Mouse (Mus musculus) midbrain, postnatal 0 days (tissue): ENCODE results near the gene Cbx2. TPM values are rescaled to one million over a fixed set of nuclear protein-coding genes. Genes with fewer than 3 reads are reported as not detected.

Experiments used
- ATAC-seq: fragments of 200-750 bp; cut with Nextera tagmentation; 2 replicates; pipeline ENCODE4 v1.8.0; 2017; ENCODE audit warnings: moderate number of reproducible peaks, mild to moderate bottlenecking, moderate TSS enrichment, moderate library complexity; ENCODE audit not compliant: low FRiP score
- DNase-seq: peaks from one replicate; pipeline ENCODE4 v3.0.0-alpha.2; 2015; ENCODE audit warnings: low spot score
- H3K27ac ChIP-seq: fragments of 300-500 bp; sonication (generic); 2 replicates; pipeline ENCODE4 v1.5.1; 2014; ENCODE audit warnings: low read depth, mild to moderate bottlenecking, low read length, mixed read lengths
- H3K27me3 ChIP-seq: fragments of 300-500 bp; sonication (generic); 2 replicates; pipeline ENCODE4 v1.6.1; 2014; ENCODE audit warnings: low read length, control low read depth, mixed read lengths; ENCODE audit not compliant: insufficient read depth
- H3K36me3 ChIP-seq: fragments of 300-500 bp; sonication (generic); 2 replicates; pipeline ENCODE4 v1.6.1; 2014; ENCODE audit warnings: low read length, control low read depth, mixed read lengths; ENCODE audit not compliant: insufficient read depth
- H3K4me1 ChIP-seq: fragments of 300-500 bp; sonication (generic); 2 replicates; pipeline ENCODE4 v1.6.1; 2014; ENCODE audit warnings: mild to moderate bottlenecking, control low read depth, antibody characterized with exemption, low read length, mixed read lengths; ENCODE audit not compliant: insufficient read depth
- H3K4me2 ChIP-seq: fragments of 300-500 bp; sonication (generic); 2 replicates; pipeline ENCODE4 v1.6.1; 2014; ENCODE audit warnings: low read depth, mild to moderate bottlenecking, low read length, mixed read lengths; ENCODE audit not compliant: poor library complexity, severe bottlenecking
- H3K4me3 ChIP-seq: fragments of 300-500 bp; sonication (generic); 2 replicates; pipeline ENCODE4 v1.5.1; 2014; ENCODE audit warnings: low read depth, mild to moderate bottlenecking, low read length, moderate library complexity
- H3K9ac ChIP-seq: fragments of 300-500 bp; sonication (generic); replicated peaks from 2 replicates; pipeline ENCODE4 v1.6.1; 2014; ENCODE audit warnings: mild to moderate bottlenecking, low read length, moderate library complexity, mixed read lengths; ENCODE audit not compliant: poor library complexity, severe bottlenecking
- H3K9me3 ChIP-seq: fragments of 300-500 bp; sonication (generic); 2 replicates; pipeline ENCODE4 v1.6.1; 2016; ENCODE audit warnings: low read length, control low read depth
- CTCF ChIP-seq: IDR thresholded peaks from 2 replicates; pipeline ENCODE4 v1.5.1; 2016; ENCODE audit warnings: antibody characterized with exemption, mild to moderate bottlenecking
- WGBS: fragments of 180-500 bp; shearing (Covaris S2); extraction: QIAGEN DNeasy Blood & Tissue Kit; methylation state at CpG from one replicate; pipeline ENCODE4 v1.1.7; 2014; 5-methylcytosine and 5-hydroxymethylcytosine counted together
- polyA plus RNA-seq: library from polyadenylated mRNA; unstranded; fragments of >200 nt; fragmentation: Nextera tagmentation; extraction: Ambion mirVana; gene quantifications from 2 replicates; pipeline ENCODE4 v1.2.1, GENCODE M21; 2015
- total RNA-seq: library from RNA; depleted of rRNA; stranded (reverse); fragments of >200 nt; gene quantifications from 2 replicates; pipeline ENCODE4 v1.2.3, GENCODE M21; 2014

Cbx2 gene
- total and polyA plus RNA-seq, 2 experiments from 2014 or later, result 6.7 to 10.6 TPM

DNA sequence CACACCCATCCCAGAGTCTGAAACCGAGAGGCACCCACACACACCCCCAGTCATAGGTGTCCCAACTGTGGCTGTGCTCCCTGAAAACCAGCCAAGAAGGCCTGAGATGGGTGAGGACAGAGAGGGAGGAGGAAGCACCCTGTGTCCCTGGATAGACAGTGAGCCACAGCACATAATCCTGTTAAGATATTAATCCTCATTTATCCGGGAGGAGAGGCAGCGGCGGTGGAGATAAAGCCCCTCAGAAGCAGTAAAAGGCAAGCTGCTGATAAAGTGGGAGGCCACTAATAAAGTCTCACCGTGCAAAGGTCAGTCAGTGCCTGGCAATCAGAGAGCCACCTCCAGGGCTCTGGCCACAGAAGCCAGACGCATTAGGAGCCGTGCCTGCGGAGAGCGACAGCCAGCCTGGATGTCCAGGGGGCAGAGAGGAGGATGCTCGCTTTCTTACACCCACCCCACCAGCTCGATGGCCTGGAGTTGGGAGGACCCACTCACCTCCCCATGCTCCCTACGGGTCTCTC lies 40.1 kb upstream of the Cbx2 start:
- Histone ChIP-seq H3K27me3 (no peaks in the 10 kb centered on the region), H3K9me3 (no peaks in the 10 kb centered on the region), H3K27ac (no peak overlapping the region), H3K4me3 (no peak overlapping the region), H3K9ac (no peak overlapping the region), H3K36me3 (no peaks in the 10 kb centered on the region), H3K4me1 (no peaks in the 10 kb centered on the region), H3K4me2 (no peak overlapping the region)
- WGBS, result 35% methylated on average over 12 of the region's 12 CpGs
- TF ChIP-seq CTCF, result no peak
- DNase-seq, result no peak
- ATAC-seq, result no peak

DNA sequence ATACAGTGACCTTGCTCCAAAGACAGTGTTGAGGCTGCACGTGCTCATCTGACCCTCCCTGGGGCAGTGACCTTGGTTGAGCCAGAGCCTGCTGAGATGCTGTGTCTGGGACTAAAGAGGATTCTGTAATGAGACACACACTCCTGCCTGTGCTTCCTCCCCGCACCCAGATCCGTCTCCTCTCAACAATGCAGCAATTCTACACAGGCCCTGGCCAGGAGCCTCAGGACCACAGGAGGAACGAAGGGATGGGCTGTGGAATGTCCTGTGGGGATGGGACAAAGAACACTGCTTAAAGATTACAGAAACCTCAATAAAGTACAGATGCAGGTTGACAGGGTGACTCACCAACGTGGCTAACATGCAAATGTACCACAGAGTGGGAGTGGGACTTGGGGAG lies 37.2 kb upstream of the Cbx2 start:
- H3K36me3 ChIP-seq, result no peaks in the 10 kb centered on the region
- no peak overlapping the region for H3K4me2 ChIP-seq
- no peaks in the 10 kb centered on the region for H3K9me3 ChIP-seq
- no peaks in the 10 kb centered on the region for H3K4me1 ChIP-seq
- no peak for DNase-seq
- no peak for TF ChIP-seq CTCF
- no peaks in the 10 kb centered on the region for H3K27me3 ChIP-seq
- no peak overlapping the region for H3K27ac ChIP-seq
- no peak for ATAC-seq
- no peak overlapping the region for H3K9ac ChIP-seq
- H3K4me3 ChIP-seq, result no peak overlapping the region
- 47% methylated on average over 5 of the region's 5 CpGs for WGBS

DNA sequence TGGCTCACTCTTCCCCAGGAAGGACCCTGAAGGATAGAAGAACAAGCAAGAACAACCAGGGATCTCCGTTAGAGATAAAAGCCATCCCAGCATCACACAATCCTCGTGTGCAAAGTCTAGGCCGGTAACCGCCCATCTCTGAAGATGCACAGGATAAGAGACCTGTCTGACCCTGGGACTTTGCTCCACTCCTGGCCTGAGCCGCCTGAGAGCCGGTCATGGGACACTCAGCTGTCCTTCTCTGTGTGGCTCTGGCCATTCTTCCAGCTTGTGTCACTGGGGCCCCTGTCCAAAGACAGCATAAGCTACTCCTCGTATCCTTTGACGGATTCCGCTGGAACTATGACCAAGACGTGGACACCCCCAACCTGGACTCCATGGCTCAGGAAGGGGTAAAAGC lies 34.8 kb upstream of the Cbx2 start, which contains the start of gene Enpp7:
Enpp7 (plus strand) TSS at position 190 of the 400 bp plus-strand sequence.
- no peak within 1 kb of the TSS for H3K4me2 ChIP-seq
- no peaks in the 10 kb centered on the region for H3K36me3 ChIP-seq
- H3K27ac ChIP-seq, result no peak within 1 kb of the TSS
- ATAC-seq, result no peak
- DNase-seq, result no peak
- no peak for TF ChIP-seq CTCF
- H3K4me3 ChIP-seq, result no peak within 1 kb of the TSS
- 94% methylated on average over 10 of the region's 10 CpGs for WGBS
- H3K9ac ChIP-seq, result no peak within 1 kb of the TSS
- no peaks in the 10 kb centered on the region for H3K27me3 ChIP-seq
- H3K9me3 ChIP-seq, result no peaks in the 10 kb centered on the region
- no peaks in the 10 kb centered on the region for H3K4me1 ChIP-seq

DNA sequence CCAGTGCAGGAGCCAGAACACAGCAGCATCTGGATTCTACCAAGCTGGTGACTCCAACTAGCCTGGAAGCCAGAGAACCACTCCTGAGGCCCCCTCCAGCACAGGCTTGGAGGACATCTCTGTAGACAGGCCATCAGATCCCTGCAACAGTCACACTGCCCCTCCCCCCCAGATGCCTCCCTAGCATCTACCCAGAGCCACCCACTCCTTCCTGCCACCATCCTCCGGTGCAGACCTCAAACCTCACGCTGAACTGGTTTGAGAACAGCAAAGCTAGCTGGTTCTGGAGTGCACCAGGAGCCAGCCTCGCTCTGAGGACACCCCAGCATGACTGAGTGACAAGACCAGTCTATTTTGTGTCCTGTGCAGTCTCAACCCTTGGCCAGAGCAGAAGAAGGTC lies 30.0 kb upstream of the Cbx2 start:
- H3K27ac ChIP-seq, result no peak overlapping the region
- H3K27me3 ChIP-seq, result no peaks in the 10 kb centered on the region
- H3K9ac ChIP-seq, result no peak overlapping the region
- H3K9me3 ChIP-seq, result no peaks in the 10 kb centered on the region
- no peak for DNase-seq
- no peak for TF ChIP-seq CTCF
- no peaks in the 10 kb centered on the region for H3K36me3 ChIP-seq
- H3K4me1 ChIP-seq, result no peaks in the 10 kb centered on the region
- H3K4me3 ChIP-seq, result no peak overlapping the region
- H3K4me2 ChIP-seq, result no peak overlapping the region
- WGBS, result 85% methylated on average over 3 of the region's 3 CpGs
- no peak for ATAC-seq

DNA sequence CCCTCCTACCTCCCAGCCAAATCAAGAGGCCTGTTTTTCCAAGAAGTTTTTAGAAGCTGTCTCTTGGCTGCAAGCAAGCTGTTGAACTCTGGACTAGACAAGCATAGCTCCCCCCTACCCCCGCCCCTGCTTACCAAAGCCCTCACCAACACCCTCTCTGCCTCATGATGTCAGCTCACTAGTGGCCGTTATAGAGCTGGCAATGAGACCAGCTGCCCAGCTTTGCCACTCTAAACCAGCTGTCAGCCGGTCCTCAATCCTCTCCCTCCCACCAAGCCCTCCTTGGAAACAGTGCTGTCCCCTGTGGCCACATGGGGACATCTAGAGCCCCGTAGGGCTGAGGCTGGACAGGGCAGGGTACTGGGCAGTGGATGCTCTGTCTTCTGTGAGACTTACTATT lies 27.3 kb upstream of the Cbx2 start:
- WGBS, result 27% methylated on average over 4 of the region's 4 CpGs
- Histone ChIP-seq H3K4me1 (peaks cover 4% of the 10 kb centered on the region; the same call in 1 of the 2 replicates), H3K27ac (no peak overlapping the region), H3K9me3 (no peaks in the 10 kb centered on the region), H3K4me2 (no peak overlapping the region), H3K4me3 (no peak overlapping the region), H3K9ac (no peak overlapping the region), H3K27me3 (no peaks in the 10 kb centered on the region), H3K36me3 (no peaks in the 10 kb centered on the region)
- peak; percentile 64 for DNase-seq
- no peak for ATAC-seq
- peak; percentile 22; the same call in 1 of the 2 replicates for TF ChIP-seq CTCF

DNA sequence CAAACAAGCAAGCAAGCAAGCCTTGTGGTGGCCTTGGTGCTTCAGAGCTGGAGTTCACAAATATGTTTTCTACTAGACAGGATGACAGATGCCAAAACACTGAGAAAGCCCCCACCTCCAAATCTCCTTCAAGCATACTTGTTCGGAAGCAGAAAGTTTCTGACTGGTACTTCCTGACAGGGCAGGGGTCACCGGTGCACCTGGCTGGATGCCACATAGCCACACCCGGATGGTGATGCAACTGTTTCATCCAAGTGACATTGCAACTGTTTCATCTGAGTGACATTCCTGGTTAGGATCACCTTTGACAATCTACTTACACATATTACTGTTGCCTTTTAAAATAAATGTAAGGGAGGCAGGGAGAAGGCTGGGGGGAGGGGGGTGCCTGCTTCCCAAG lies 25.6 kb upstream of the Cbx2 start:
- peaks cover 4% of the 10 kb centered on the region; the same call in 1 of the 2 replicates for H3K4me1 ChIP-seq
- H3K4me2 ChIP-seq, result no peak overlapping the region
- no peak overlapping the region for H3K4me3 ChIP-seq
- no peak overlapping the region for H3K9ac ChIP-seq
- no peak overlapping the region for H3K27ac ChIP-seq
- WGBS, result 84% methylated on average over 3 of the region's 3 CpGs
- no peak for TF ChIP-seq CTCF
- H3K27me3 ChIP-seq, result no peaks in the 10 kb centered on the region
- ATAC-seq (no peak), DNase-seq (no peak)
- no peaks in the 10 kb centered on the region for H3K36me3 ChIP-seq
- no peaks in the 10 kb centered on the region for H3K9me3 ChIP-seq
